Mouse (Mus musculus): ENCODE measurements at regions not wholly inside any gene's neighbourhood (a gene's known extent, or its start where the extent isn't known, plus 50 kb on each side); places are given as distances from the start of the nearest gene placed in this dataset.
"Not testable (repeated sequence)": the region's sequence is repeated elsewhere in the genome, so short reads cannot be mapped to it uniquely, and the experiment has no call there.

DNA sequence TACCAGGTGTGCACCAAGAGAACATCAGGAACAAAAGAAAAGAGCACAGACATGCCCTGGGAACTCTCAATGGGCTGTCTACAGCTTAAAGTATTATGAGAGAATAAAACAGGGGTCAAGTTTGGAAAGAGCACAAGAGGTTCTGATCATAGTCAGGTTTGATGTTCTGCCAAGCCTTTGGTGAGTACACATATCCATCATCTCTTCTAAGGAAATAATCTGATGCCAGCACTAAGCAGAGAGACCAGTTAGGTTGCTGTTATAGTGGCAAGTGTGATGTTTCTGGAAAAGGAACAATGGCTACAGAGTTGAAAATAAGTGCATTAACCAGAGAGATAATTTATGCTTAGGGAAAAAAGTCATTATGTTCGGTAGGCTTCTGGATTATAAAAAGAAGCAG, 136.9 kb upstream of the Gm11146 start:
- Histone ChIP-seq H3K4me2 (replicated peaks) (no peak overlapping the region), H3K36me3 (no peaks in the 10 kb centered on the region), H3K4me1 (no peaks in the 10 kb centered on the region), H3K4me3 (no peak overlapping the region), H3K27me3 (no peaks in the 10 kb centered on the region), H3K27ac (no peak overlapping the region), H3K9ac (no peak overlapping the region), H3K9me3 (no peaks in the 10 kb centered on the region)
- WGBS = 83% methylated on average over 1 of the region's 1 CpGs
- no peak for ATAC-seq (ENCODE audit: insufficient number of reproducible peaks, insufficient read depth, low FRiP score, low TSS enrichment)

DNA sequence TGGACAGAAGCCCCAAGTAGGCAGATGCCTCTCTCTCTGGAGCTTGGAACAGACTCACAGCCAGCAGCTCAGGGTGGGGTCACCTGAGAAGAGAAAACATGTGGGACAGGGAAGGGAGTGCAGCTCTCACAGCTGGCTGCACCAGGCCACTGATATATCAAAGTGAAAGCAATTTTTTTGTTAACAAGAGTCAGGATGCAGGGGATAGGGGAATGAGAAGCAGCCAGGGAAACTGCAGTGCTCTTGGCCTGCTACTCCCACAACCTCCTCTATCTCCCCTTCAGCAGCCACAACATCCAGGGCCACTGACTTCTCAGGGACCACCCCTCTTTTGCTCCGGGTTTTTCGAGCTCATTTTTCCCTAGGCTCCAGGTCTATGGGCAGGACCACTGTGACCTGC, 117.5 kb upstream of the Gm11146 start:
- H3K4me1 ChIP-seq = no peaks in the 10 kb centered on the region
- no peaks in the 10 kb centered on the region for H3K36me3 ChIP-seq
- no peak overlapping the region for H3K4me2 ChIP-seq (replicated peaks)
- whole genome bisulfite sequencing = 73% methylated on average over 2 of the region's 2 CpGs
- no peaks in the 10 kb centered on the region for H3K27me3 ChIP-seq
- no peak overlapping the region for H3K4me3 ChIP-seq
- no peak overlapping the region for H3K9ac ChIP-seq
- H3K27ac ChIP-seq = no peak overlapping the region
- no peak for ATAC-seq (ENCODE audit: insufficient number of reproducible peaks, insufficient read depth, low FRiP score, low TSS enrichment)
- H3K9me3 ChIP-seq = peaks cover 9% of the 10 kb centered on the region

DNA sequence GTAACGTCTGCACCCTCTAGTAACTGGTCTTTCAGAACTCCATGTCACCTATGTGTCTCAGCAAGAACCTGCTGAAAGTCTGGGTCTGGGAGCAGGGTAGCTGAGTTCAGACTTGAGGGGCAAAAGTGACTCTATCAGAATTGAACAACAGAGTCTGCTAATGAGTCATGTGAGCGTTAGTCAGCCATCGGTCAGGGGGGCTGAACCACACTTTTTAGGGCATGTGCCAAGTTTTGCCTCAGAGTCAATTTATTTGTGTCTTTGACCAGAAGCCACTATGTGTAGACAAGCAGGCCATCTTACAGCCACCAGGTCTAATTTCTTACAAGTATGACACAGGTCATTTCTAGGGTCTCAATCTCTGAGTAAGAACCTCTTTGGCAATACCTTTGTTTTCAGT, 115.9 kb upstream of the Gm11146 start:
- H3K9ac ChIP-seq; H3K27ac ChIP-seq; H3K9me3 ChIP-seq; H3K36me3 ChIP-seq; ATAC-seq (ENCODE audit: insufficient number of reproducible peaks, insufficient read depth, low FRiP score, low TSS enrichment); H3K4me2 ChIP-seq (replicated peaks); H3K27me3 ChIP-seq; H3K4me3 ChIP-seq; H3K4me1 ChIP-seq: not testable (repeated sequence)
- WGBS = 88% methylated on average over 3 of the region's 3 CpGs

DNA sequence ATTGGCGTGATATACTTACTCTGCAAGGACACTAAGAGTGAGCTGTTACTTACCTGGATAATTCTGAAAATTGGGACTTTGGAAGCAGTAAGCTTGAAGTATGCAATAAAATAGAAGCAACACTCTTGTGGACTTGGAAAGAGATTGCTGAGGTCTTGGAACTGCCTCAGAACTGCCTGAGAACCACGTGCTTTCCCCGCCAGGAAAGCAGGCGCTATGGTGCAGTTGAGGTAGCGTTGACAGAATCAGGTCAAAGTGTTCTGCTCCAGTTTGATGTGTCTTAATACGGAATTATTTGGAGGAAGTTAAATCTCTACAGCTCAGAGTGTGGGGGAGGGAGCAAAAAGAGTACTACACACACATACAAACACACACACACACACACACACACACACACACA, 102.8 kb upstream of the Gm11146 start:
- Histone ChIP-seq H3K4me2 (replicated peaks) (no peak overlapping the region), H3K9ac (no peak overlapping the region), H3K4me3 (no peak overlapping the region), H3K4me1 (no peaks in the 10 kb centered on the region; the same call in 1 of the 2 replicates), H3K36me3 (no peaks in the 10 kb centered on the region), H3K27me3 (no peaks in the 10 kb centered on the region), H3K27ac (no peak overlapping the region), H3K9me3 (no peaks in the 10 kb centered on the region)
- no peak for ATAC-seq (ENCODE audit: insufficient number of reproducible peaks, insufficient read depth, low FRiP score, low TSS enrichment)
- whole genome bisulfite sequencing = 85% methylated on average over 6 of the region's 6 CpGs

DNA sequence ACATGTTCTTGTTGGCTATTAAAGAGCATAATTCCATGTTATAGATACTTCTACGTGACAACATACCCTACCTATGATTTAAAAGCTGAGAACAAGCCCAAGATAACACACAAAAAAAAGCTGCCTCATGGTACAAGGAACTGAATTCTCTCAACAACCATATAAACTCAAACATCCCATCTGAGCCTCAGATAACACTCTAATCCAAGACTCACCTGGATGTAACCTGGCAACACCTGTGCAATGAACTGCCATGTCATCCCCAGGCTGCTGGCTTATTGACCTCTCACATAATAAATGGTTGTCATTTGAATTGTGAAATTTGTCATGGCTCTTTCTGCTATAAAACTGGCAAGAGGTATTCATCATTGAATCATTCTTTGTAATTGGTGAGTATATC, 93.5 kb upstream of the Gm11146 start:
- 82% methylated on average over 1 of the region's 1 CpGs for WGBS
- Histone ChIP-seq H3K27me3 (no peaks in the 10 kb centered on the region), H3K4me2 (replicated peaks) (no peak overlapping the region), H3K27ac (no peak overlapping the region), H3K4me1 (no peaks in the 10 kb centered on the region), H3K9ac (no peak overlapping the region), H3K9me3 (no peaks in the 10 kb centered on the region), H3K36me3 (no peaks in the 10 kb centered on the region), H3K4me3 (no peak overlapping the region)
- ATAC-seq (ENCODE audit: insufficient number of reproducible peaks, insufficient read depth, low FRiP score, low TSS enrichment) = no peak

DNA sequence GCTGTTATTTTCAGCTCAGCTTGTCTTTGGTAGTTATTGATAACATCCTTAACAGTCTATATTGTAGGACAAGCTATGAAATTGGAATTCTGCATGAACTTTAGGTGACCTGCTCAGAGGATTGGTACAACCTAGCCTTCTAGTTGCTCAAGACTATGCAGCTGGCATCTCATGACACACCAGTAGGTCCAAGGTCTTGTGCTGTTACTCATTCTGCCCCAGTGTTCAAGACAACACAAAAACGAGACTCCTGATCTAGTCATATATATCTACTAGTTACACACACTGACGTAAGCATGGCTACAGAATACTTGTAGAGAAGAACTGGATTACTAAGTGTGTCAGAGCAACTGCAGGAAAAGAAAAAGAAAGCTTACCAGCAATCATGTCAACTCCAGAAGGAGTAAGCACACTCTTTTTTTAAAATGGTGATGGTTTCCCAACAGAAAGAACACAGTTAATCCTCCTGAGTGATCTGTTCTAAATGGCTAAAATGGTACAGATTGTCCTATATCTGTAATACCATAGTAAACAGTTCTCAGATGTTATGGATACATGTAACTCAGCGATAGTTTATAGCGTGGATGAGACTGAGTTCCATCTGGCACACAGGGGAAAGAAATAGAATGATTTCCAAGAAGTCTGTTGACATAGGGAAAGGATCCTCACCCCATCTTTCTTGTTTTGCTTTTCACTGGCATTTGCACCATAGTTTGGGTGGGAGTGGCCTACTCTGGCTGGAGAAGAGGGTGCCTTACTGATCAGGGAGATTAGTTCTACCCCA, 85.4 kb upstream of the Gm11146 start:
- no peaks in the 10 kb centered on the region for H3K27me3 ChIP-seq
- no peak overlapping the region for H3K4me3 ChIP-seq
- H3K4me1 ChIP-seq = no peaks in the 10 kb centered on the region
- H3K4me2 ChIP-seq (replicated peaks) = no peak overlapping the region
- H3K36me3 ChIP-seq = no peaks in the 10 kb centered on the region
- no peak for ATAC-seq (ENCODE audit: insufficient number of reproducible peaks, insufficient read depth, low FRiP score, low TSS enrichment)
- H3K9me3 ChIP-seq = no peaks in the 10 kb centered on the region
- no peak overlapping the region for H3K27ac ChIP-seq
- H3K9ac ChIP-seq = no peak overlapping the region
- WGBS = 87% methylated on average over 4 of the region's 4 CpGs

DNA sequence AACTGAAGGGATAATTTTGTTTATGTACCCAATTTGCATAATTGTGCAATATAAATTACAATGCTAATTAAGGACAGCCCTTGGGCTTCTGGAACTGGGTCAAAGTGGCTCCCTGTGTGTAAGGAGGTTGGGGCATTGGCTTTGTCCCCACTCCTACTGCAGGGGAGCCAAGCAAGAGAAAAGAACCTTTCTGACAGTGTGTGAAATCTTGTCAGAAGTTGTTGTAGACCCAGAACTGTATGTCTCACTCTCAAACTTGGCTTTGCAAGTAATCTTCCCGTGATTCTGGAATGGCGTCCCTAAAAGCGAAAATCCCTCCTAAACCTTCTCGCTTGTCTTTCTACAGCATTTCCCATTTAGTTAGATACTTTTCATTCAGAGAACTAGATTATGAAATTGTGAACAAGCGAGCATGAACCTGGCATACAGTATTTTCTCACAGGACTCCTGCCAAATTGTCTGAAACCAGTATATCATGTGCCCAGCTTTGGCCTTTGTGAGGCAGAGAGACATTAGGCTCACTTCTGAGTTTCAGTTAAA, 83.8 kb upstream of the Gm11146 start:
- H3K4me2 ChIP-seq (replicated peaks) = no peak overlapping the region
- H3K4me3 ChIP-seq = no peak overlapping the region
- H3K9ac ChIP-seq = no peak overlapping the region
- no peak for ATAC-seq (ENCODE audit: insufficient number of reproducible peaks, insufficient read depth, low FRiP score, low TSS enrichment)
- H3K27me3 ChIP-seq = no peaks in the 10 kb centered on the region
- H3K27ac ChIP-seq = no peak overlapping the region
- H3K36me3 ChIP-seq = no peaks in the 10 kb centered on the region
- H3K9me3 ChIP-seq = no peaks in the 10 kb centered on the region
- H3K4me1 ChIP-seq = no peaks in the 10 kb centered on the region
- WGBS = 91% methylated on average over 5 of the region's 5 CpGs

DNA sequence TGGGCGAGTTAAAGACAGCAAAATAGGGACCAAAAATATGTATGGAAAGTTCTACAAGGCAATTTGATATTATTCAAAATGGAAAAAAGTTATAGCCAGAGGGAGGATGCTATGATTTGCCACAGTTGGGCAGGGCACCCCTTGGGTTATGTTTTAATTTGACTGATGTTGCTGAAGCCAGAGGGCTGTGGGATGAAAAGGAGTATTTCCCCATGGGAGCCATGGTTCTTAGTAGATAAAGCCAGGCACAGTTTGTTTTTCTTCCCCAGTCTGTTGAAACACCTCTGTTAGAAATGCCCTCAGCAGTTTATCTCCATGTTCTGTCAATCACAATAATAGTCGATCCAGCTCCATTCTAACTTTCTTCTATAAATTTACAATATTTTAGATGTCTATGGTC, 82.6 kb upstream of the Gm11146 start:
- H3K9ac ChIP-seq = no peak overlapping the region
- H3K4me1 ChIP-seq = no peaks in the 10 kb centered on the region
- no peaks in the 10 kb centered on the region for H3K36me3 ChIP-seq
- H3K4me3 ChIP-seq = no peak overlapping the region
- H3K27ac ChIP-seq = no peak overlapping the region
- H3K9me3 ChIP-seq = no peaks in the 10 kb centered on the region
- 77% methylated on average over 2 of the region's 2 CpGs for WGBS
- no peak overlapping the region for H3K4me2 ChIP-seq (replicated peaks)
- no peaks in the 10 kb centered on the region for H3K27me3 ChIP-seq
- no peak for ATAC-seq (ENCODE audit: insufficient number of reproducible peaks, insufficient read depth, low FRiP score, low TSS enrichment)

DNA sequence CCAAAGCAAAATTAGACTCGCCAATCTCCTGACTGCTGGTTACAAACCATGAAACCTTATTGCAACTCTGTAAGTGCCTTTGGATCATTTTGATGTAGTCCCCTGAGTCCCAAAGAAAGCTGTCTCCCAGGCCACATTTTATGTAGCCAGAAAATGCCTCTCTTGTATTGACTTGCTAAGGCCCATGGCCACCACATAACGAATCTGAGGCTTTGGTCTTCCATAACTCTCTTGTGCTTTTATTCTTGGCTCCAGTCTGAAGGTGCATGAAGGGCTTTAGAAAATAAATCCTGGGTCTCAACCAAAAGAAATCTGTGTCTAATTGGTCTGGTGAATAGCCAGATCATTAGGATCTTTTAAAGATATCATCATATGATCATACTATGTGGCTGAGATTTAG, 77.3 kb upstream of the Gm11146 start:
- no peaks in the 10 kb centered on the region for H3K9me3 ChIP-seq
- WGBS = 76% methylated on average over 2 of the region's 2 CpGs
- ATAC-seq (ENCODE audit: insufficient number of reproducible peaks, insufficient read depth, low FRiP score, low TSS enrichment) = no peak

DNA sequence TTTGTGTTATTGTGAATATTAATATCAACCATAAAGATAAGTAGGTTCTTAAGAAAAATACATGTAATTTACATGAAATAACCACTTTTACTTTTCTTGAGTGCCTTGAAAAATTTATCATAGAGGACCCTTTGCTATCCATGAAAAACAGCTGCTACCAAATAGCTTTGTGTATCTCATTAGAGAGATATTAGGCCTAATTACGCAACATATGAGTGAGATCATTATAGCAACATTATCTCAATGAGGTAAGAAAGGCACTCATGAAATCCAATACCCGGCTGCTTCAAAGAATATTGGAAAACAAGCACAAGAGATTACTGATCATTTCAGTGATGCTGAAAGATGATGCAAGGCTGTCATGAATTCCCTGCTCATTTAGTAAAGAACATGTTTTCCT, 74.9 kb upstream of the Gm11146 start:
- H3K4me1 ChIP-seq = no peaks in the 10 kb centered on the region; the same call in 1 of the 2 replicates
- H3K4me2 ChIP-seq (replicated peaks) = no peak overlapping the region
- no peak overlapping the region for H3K9ac ChIP-seq
- no peaks in the 10 kb centered on the region for H3K9me3 ChIP-seq
- H3K27me3 ChIP-seq = no peaks in the 10 kb centered on the region
- H3K27ac ChIP-seq = no peak overlapping the region
- no peaks in the 10 kb centered on the region for H3K36me3 ChIP-seq
- WGBS = 66% methylated on average over 2 of the region's 2 CpGs
- no peak for ATAC-seq (ENCODE audit: insufficient number of reproducible peaks, insufficient read depth, low FRiP score, low TSS enrichment)
- H3K4me3 ChIP-seq = no peak overlapping the region

More for the DNA sequence above, 77.3 kb upstream of the Gm11146 start:
- H3K27me3 ChIP-seq = no peaks in the 10 kb centered on the region
- no peak overlapping the region for H3K4me2 ChIP-seq (replicated peaks)
- no peaks in the 10 kb centered on the region; the same call in 1 of the 2 replicates for H3K4me1 ChIP-seq
- H3K4me3 ChIP-seq = no peak overlapping the region
- H3K36me3 ChIP-seq = no peaks in the 10 kb centered on the region
- H3K27ac ChIP-seq = no peak overlapping the region
- H3K9ac ChIP-seq = no peak overlapping the region

DNA sequence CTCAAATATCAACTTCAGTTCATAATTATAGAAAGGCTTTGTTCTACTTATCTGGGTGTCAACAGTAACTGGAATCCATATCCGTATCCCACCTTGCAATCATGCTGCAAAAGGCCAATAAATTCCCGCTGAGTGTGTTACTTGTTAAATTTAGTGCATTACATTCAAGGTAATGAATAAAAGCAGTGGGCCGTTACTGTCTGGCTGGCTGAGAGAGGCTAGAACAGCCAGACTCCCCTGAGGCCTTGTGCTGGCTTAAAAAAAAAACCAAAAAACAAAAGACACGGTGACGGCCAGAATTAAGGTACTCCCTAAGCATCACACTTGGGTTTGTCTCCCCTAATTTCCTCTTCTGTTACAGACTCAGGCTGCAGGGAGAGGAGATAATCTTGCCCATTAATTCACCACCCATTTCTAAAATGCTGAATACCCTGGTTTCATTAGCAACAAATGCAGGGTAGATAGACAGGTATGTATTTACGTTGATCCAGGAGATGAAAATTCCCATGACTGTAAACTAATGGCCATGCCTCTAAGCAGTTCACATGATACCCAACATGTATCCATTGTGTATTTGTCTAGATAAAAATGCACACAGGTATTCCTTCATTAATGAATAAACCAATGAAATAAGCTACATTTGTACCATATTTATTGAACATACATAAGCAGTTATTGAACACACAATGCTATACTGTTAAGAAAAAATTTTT, 74.1 kb upstream of the Gm11146 start:
- H3K4me1 ChIP-seq = no peaks in the 10 kb centered on the region; the same call in 1 of the 2 replicates
- H3K36me3 ChIP-seq = no peaks in the 10 kb centered on the region
- H3K4me3 ChIP-seq = no peak overlapping the region
- H3K9ac ChIP-seq = no peak overlapping the region
- 41% methylated on average over 6 of the region's 6 CpGs for WGBS
- no peaks in the 10 kb centered on the region for H3K9me3 ChIP-seq
- no peaks in the 10 kb centered on the region for H3K27me3 ChIP-seq
- no peak overlapping the region for H3K4me2 ChIP-seq (replicated peaks)
- ATAC-seq (ENCODE audit: insufficient number of reproducible peaks, insufficient read depth, low FRiP score, low TSS enrichment) = no peak
- no peak overlapping the region for H3K27ac ChIP-seq

DNA sequence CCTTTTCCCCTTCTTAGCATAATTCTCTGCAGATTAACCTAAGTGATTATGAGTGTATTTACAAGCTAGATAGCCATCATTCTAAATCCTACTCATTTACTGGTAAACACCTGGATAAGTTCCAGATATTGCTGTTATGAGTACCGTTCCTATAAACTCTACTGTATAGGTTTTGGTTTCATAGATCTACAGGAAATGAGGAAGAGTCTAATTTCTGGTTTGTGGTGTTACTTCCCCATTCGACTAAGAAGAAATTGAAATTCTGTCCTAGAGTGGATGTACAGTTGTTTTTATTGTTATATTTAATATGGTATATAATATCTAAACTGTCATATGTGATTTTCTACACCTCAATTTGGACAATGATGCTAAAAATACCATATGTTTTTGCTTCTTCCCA, 69.4 kb upstream of the Gm11146 start:
- no peak overlapping the region for H3K27ac ChIP-seq
- no peaks in the 10 kb centered on the region for H3K27me3 ChIP-seq
- H3K4me3 ChIP-seq = no peak overlapping the region
- H3K9me3 ChIP-seq = no peaks in the 10 kb centered on the region
- peaks cover 5% of the 10 kb centered on the region for H3K36me3 ChIP-seq
- WGBS = 86% methylated on average over 2 of the region's 2 CpGs
- no peak for ATAC-seq (ENCODE audit: insufficient number of reproducible peaks, insufficient read depth, low FRiP score, low TSS enrichment)
- H3K9ac ChIP-seq = no peak overlapping the region
- no peak overlapping the region for H3K4me2 ChIP-seq (replicated peaks)
- no peaks in the 10 kb centered on the region; the same call in 1 of the 2 replicates for H3K4me1 ChIP-seq
